Mouse (Mus musculus): ENCODE results near the gene Sipa1. TPM values are rescaled to one million over a fixed set of nuclear protein-coding genes. Genes with fewer than 3 reads are reported as not detected.
"Not testable (repeated sequence)": the region's sequence is repeated elsewhere in the genome, so short reads cannot be mapped to it uniquely, and the experiment has no call there.

Gene Sipa1
- polyA plus RNA-seq, 1 experiment from 2014 or later = 16.3 TPM

DNA sequence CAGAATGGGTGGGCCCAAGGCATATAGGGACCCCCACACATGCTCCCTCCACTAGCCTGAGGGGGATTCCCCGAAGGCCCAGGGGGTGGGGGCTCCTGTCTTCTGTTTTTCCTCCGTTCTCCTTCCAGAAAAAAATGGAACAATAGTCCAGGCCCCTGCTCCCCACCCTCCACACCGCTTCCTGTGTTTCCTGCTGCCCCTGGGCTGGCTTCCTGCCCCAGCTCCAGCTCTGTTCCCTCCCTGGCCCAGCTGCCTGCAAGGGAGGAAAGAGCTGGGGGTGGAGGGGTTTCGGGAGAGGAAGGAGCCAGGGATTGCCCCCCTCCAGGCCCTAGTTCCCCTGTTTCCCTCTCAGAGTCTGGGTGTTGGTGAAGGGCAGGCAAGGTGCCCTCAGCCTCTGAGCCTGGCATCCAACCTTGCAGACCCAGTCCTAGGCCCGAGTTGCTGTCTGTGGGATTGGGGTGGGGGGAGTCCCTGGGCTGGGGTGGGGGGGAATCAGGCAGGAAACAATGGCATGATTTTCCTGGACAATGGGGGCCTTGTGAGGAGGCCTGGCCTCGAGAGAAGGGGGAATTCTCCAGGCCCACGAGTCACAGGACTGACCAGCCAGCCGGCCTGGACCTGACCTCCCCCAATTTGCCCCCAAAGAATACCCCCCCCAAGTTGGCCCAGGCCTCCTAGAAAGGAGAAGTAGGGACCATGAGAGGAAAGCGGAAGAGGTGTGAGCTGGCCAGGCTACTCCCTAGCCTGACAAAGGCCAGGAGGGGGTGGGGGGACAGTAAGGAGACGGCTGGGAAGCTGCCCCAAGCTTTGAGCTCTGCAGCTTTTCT, 28.8 kb upstream of the Sipa1 start:
- Histone ChIP-seq H3K4me3 (replicated peaks) (peak overlapping the region; percentile 7; the same call in 1 of the 2 replicates), H3K4me2 (peak overlapping the region; percentile 99), H3K9ac (peak overlapping the region; percentile 89), H3K36me3 (replicated peaks) (peaks cover 50% of the 10 kb centered on the region), H3K4me1 (peaks cover 61% of the 10 kb centered on the region), H3K27ac (peak overlapping the region; percentile 36; the same call in 1 of the 2 replicates), H3K27me3 (peaks cover 15% of the 10 kb centered on the region), H3K9me3 (no peaks in the 10 kb centered on the region)
- 73% methylated on average over 10 of the region's 10 CpGs for WGBS
- ATAC-seq (ENCODE audit: low FRiP score) = no peak

DNA sequence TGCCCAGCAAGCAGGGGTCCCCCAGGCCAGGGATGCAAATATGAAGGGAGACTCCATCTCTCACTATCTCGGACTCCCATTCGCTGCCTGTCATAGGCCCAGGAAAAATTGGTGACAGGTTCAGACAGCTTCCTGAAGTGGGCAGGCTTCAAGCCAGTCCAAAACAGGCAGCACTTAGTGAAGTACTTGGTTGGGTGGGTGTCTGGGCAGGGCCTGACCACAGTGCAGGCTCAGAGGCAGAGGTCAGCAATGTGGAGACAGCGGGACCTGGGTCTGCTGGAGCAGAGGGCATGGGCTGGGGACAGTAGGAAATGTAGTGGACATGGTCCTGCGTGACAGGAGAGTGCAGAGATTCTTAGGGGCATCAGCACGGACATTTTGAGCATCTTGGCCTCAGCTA, 28.1 kb upstream of the Sipa1 start:
- no peak overlapping the region for H3K27ac ChIP-seq
- H3K27me3 ChIP-seq = peaks cover 15% of the 10 kb centered on the region
- 88% methylated on average over 5 of the region's 5 CpGs for WGBS
- H3K4me1 ChIP-seq = peaks cover 65% of the 10 kb centered on the region
- peak overlapping the region; percentile 99 for H3K4me2 ChIP-seq
- H3K9me3 ChIP-seq = no peaks in the 10 kb centered on the region
- H3K9ac ChIP-seq = peak overlapping the region; percentile 89
- H3K4me3 ChIP-seq (replicated peaks) = 0 out of 2 replicates have a peak overlapping the region, but pooled peaks have one; percentile 89
- peaks cover 43% of the 10 kb centered on the region for H3K36me3 ChIP-seq (replicated peaks)
- no peak for ATAC-seq (ENCODE audit: low FRiP score)

DNA sequence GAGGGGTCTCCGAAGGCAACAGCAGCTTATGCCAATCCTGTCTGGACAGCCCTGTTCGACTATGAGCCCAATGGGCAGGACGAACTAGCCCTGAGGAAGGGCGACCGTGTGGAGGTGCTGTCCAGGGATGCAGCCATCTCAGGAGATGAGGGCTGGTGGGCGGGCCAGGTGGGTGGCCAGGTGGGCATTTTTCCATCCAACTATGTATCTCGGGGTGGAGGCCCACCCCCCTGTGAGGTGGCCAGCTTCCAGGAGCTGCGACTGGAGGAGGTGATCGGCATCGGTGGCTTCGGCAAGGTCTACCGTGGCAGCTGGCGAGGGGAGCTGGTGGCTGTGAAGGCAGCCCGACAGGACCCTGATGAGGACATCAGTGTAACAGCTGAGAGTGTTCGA, 26.8 kb upstream of the Sipa1 start:
- H3K4me3 ChIP-seq (replicated peaks) = peak overlapping the region; percentile 89
- peaks cover 46% of the 10 kb centered on the region for H3K36me3 ChIP-seq (replicated peaks)
- no peak for ATAC-seq (ENCODE audit: low FRiP score)
- peak overlapping the region; percentile 91; the same call in 1 of the 2 replicates for H3K27ac ChIP-seq
- H3K27me3 ChIP-seq = peaks cover 11% of the 10 kb centered on the region
- WGBS = 78% methylated on average over 15 of the region's 15 CpGs
- peak overlapping the region; percentile 99 for H3K4me2 ChIP-seq
- peak overlapping the region; percentile 89 for H3K9ac ChIP-seq
- H3K4me1 ChIP-seq = peaks cover 53% of the 10 kb centered on the region
- no peaks in the 10 kb centered on the region for H3K9me3 ChIP-seq

DNA sequence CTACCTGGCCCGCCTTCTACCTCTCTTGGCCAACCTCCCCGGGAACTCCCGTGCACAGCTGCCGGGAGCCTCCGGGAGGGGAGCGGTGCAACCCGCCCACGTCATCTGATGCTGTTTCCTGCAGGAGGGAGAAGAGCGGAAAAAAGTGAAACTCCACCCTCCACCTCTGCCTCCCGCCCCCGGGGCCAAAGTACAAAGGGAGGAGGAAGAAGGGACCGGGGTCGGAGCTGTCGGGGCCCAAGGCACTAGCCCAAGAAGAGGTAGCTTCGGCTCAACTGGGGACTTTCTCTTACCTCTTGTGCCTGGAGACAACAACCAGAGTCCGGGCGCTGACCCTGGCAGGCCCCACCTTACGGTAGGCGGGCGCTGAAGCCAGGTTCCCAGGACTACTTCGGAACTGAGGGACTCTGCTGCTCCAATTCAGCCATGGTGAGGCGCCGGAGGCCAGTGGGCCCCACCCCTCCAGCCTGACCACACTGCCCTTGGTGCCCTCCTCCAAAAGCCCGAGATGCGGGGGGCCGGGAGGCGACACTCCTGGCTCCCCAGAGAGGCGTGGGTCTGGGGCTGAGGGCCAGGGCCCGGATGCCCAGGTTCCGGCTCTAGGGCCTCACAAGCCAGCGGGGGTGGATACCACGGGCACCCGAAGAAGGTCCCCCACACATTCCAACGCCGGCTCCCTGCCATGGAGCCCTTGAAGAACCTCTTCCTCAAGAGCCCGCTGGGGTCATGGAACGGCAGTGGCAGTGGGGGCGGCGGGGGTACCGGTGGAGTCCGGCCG, 26.2 kb upstream of the Sipa1 start:
- no peaks in the 10 kb centered on the region for H3K9me3 ChIP-seq
- 12% methylated on average over 42 of the region's 42 CpGs for WGBS
- peaks cover 48% of the 10 kb centered on the region for H3K36me3 ChIP-seq (replicated peaks)
- H3K4me3 ChIP-seq (replicated peaks) = peak overlapping the region; percentile 89
- peak; percentile 33; the same call in 1 of the 2 replicates for ATAC-seq (ENCODE audit: low FRiP score)
- peaks cover 5% of the 10 kb centered on the region; the same call in 1 of the 2 replicates for H3K27me3 ChIP-seq
- H3K9ac ChIP-seq = peak overlapping the region; percentile 89
- H3K27ac ChIP-seq = peak overlapping the region; percentile 91
- peak overlapping the region; percentile 99 for H3K4me2 ChIP-seq
- peaks cover 49% of the 10 kb centered on the region for H3K4me1 ChIP-seq

DNA sequence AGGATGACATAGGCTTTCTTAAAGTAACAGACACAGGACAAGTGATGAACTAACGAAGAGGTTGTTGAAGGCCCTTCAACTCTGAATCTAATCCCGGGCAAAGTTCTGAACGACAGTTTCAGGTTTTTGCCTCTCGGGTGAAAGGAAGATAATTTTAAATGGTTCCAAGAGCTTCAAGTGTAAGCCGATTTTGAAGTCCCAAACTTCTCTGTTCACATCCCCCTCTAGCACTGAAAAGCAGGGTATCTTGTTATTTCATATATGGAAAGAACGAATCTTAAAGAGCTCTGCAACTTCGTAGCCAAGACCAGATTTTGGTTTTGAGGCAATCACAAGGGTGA, 25.6 kb upstream of the Sipa1 start:
- H3K9ac ChIP-seq = peak overlapping the region; percentile 89
- H3K27me3 ChIP-seq = no peaks in the 10 kb centered on the region
- under 1% methylated on average over 7 of the region's 7 CpGs for WGBS
- peak overlapping the region; percentile 89 for H3K4me3 ChIP-seq (replicated peaks)
- peaks cover 54% of the 10 kb centered on the region for H3K36me3 ChIP-seq (replicated peaks)
- no peaks in the 10 kb centered on the region for H3K9me3 ChIP-seq
- ATAC-seq (ENCODE audit: low FRiP score) = no peak
- peaks cover 49% of the 10 kb centered on the region for H3K4me1 ChIP-seq
- H3K27ac ChIP-seq = peak overlapping the region; percentile 91
- peak overlapping the region; percentile 99 for H3K4me2 ChIP-seq

DNA sequence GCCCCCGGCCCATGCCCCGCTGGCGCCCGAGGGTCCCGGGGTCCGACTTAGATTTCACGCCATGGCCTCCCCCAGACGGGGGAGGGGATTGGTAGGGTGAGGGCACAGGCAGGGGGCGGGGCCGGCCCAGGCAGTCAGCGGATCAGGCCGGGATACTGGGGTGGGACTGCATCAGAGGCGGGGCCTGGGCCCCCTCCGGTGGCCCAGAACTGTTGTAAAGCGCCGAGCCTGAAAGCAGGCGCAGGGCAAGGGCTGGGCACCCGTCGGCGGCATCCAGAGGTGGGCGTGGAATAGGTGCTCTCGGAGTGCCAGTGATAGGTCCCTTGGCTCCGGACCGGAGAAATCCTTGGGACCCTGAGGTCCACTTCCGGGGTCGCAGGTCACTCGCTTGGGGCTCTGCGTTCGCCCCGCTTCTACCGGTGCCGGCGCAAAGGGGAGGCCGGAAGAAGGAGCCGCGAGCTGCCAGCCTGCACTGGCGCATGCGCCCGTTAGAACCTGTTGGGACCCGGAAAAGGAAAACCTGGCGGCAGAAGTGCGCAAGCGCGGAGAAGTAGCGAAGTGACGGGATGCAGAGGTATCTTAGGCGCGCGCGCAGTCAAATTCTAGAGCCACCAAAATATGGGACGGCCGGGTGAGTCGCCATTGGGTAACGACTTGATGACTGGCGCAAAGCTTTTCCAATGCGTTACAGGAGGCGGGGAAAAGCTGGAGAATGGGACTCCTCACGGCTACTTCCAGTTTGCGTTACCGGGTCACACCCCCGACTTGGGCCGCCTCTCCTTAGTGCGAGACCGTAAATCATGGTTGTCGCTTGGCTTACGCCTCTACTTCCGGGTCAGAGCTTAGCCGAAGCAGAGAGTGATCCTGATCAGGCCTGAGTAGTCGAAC, 24.9 kb upstream of the Sipa1 start, which contains the start of the genes Map3k11 and Pcnx3:
Map3k11 (plus strand) TSS at position 543 of the 888 bp plus-strand sequence.
Pcnx3 (minus strand) TSS at position 709 of the 888 bp plus-strand sequence.
- Histone ChIP-seq H3K9me3 (no peaks in the 10 kb centered on the region), H3K4me3 (replicated peaks) (peak within 1 kb of the TSS; percentile 89), H3K4me1 (peaks cover 47% of the 10 kb centered on the region), H3K27me3 (no peaks in the 10 kb centered on the region), H3K9ac (peak within 1 kb of the TSS; percentile 89), H3K4me2 (peak within 1 kb of the TSS; percentile 99), H3K36me3 (replicated peaks) (peaks cover 56% of the 10 kb centered on the region), H3K27ac (peak within 1 kb of the TSS; percentile 91)
- ATAC-seq (ENCODE audit: low FRiP score) = peak; percentile 95
- WGBS = under 1% methylated on average over 69 of the region's 69 CpGs

DNA sequence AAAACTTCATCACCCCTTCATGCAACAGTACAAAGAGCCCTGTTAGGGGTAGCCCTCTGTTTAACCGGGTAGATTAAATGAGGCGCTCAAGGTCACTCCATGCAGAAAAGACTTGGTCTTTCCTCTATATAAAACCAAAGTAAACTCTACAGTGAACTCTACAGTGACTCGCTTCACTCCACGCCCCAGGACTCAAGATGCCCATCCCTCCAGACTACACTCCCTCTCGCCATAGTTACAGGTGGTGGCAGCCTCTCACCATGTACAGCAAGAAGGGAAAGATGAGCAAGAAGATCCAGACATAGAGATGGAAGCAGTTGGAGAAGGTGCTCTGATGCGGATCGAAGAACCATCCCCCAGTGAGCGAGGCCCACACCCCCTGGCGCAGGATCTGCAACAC, 24.2 kb upstream of the Sipa1 start:
- peak overlapping the region; percentile 99 for H3K4me2 ChIP-seq
- 20% methylated on average over 9 of the region's 9 CpGs for WGBS
- H3K27ac ChIP-seq = peak overlapping the region; percentile 91
- H3K9me3 ChIP-seq = no peaks in the 10 kb centered on the region
- no peaks in the 10 kb centered on the region for H3K27me3 ChIP-seq
- no peak for ATAC-seq (ENCODE audit: low FRiP score)
- peaks cover 42% of the 10 kb centered on the region for H3K4me1 ChIP-seq
- peak overlapping the region; percentile 89 for H3K4me3 ChIP-seq (replicated peaks)
- H3K9ac ChIP-seq = peak overlapping the region; percentile 89
- peaks cover 56% of the 10 kb centered on the region for H3K36me3 ChIP-seq (replicated peaks)

DNA sequence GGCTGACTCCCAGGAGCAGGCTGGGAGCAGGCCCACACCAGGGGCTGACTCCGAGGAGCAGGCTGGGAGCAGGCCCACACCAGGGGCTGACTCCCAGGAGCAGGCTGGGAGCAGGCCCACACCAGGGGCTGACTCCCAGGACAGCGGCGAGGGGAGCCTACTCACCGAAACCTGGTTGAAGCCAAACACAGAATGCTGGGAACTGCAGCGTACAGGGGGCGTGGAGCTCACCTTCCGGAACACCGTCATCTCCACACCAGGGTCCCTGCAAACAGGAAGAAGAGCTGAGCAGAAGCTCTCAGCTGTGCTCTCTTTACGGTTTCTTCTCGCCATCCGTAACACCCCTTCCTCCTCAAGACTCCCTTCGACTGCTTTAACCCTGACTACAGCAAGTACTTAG, 23.4 kb upstream of the Sipa1 start:
- peak overlapping the region; percentile 99 for H3K4me2 ChIP-seq

DNA sequence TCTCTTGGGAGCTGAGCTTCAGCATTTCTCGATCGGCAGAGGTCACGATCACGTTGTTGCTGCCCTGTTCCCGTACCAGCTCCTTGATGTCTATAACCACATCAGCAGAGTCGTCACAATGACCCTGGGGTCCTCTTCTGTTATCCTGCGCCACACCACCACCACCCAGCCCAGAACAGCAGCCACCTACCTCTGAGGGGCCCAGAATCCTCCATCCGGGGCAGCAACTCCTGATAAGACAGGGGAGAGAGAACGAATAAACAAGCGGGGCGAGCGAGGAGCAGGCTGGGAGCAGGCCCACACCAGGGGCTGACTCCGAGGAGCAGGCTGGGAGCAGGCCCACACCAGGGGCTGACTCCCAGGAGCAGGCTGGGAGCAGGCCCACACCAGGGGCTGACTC, 22.9 kb upstream of the Sipa1 start:
- 94% methylated on average over 13 of the region's 13 CpGs for WGBS
- H3K4me3 ChIP-seq (replicated peaks) = no peak overlapping the region
- peaks cover 60% of the 10 kb centered on the region for H3K36me3 ChIP-seq (replicated peaks)
- no peak overlapping the region for H3K4me2 ChIP-seq
- H3K4me1 ChIP-seq = peaks cover 29% of the 10 kb centered on the region
- no peaks in the 10 kb centered on the region for H3K9me3 ChIP-seq
- no peak overlapping the region for H3K27ac ChIP-seq
- no peaks in the 10 kb centered on the region for H3K27me3 ChIP-seq
- ATAC-seq (ENCODE audit: low FRiP score) = no peak
- no peak overlapping the region for H3K9ac ChIP-seq

More for the DNA sequence above, 23.4 kb upstream of the Sipa1 start:
- ATAC-seq (ENCODE audit: low FRiP score); H3K9me3 ChIP-seq; H3K27me3 ChIP-seq; H3K27ac ChIP-seq; H3K9ac ChIP-seq: not testable (repeated sequence)
- peaks cover 57% of the 10 kb centered on the region for H3K36me3 ChIP-seq (replicated peaks)
- peak overlapping the region; percentile 89; the same call in 1 of the 2 replicates for H3K4me3 ChIP-seq (replicated peaks)
- peaks cover 34% of the 10 kb centered on the region for H3K4me1 ChIP-seq
- WGBS = 92% methylated on average over 11 of the region's 12 CpGs

DNA sequence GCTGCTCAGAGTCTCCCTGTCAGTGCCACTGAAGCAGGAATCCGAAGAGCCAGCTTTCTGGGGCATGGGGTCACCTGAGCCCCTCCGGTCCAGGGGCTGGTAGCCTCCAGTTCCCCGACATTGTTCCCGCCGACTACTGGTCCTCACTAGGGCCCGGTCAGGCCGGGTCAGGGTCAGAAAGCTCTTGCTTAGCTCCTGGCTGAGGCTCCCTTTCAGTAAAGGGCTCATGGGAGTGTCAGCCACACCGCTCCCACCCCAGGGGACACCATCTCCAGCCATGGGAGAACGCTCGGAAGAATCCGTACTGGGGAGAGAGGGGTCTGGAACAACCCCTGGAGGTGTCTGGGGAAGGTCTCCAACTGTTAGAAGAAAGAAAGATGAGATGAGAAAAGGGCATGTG, 22.4 kb upstream of the Sipa1 start:
- H3K27ac ChIP-seq = no peak overlapping the region
- H3K36me3 ChIP-seq (replicated peaks) = peaks cover 60% of the 10 kb centered on the region
- no peak overlapping the region for H3K4me3 ChIP-seq (replicated peaks)
- H3K27me3 ChIP-seq = no peaks in the 10 kb centered on the region
- 95% methylated on average over 11 of the region's 11 CpGs for WGBS
- H3K9ac ChIP-seq = no peak overlapping the region
- no peak overlapping the region for H3K4me2 ChIP-seq
- peaks cover 23% of the 10 kb centered on the region for H3K4me1 ChIP-seq
- H3K9me3 ChIP-seq = no peaks in the 10 kb centered on the region
- ATAC-seq (ENCODE audit: low FRiP score) = no peak

DNA sequence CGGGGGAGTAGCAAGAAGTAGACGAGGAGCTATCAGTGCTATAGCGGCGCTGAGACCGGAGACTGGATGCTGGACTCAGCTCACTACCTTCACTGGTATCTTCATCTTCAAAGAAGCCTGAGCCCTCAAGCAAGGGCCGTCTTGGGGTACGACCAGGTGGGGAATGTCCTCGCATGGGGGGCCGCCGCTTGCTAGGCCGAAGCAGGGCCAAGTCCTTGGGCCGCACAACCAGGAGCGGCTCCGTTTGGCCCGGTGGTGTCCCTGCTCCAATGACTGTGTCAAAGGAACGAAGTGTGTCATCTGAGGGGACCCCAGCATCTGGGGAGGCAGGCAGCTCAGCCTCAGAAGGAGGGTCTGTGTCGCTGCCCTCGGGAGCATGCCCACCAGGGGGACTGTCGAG, 21.9 kb upstream of the Sipa1 start:
- no peak for ATAC-seq (ENCODE audit: low FRiP score)
- H3K27ac ChIP-seq = no peak overlapping the region
- H3K9ac ChIP-seq = no peak overlapping the region
- 96% methylated on average over 19 of the region's 19 CpGs for WGBS
- no peaks in the 10 kb centered on the region for H3K9me3 ChIP-seq
- H3K36me3 ChIP-seq (replicated peaks) = peaks cover 62% of the 10 kb centered on the region
- peaks cover 19% of the 10 kb centered on the region for H3K4me1 ChIP-seq
- H3K4me3 ChIP-seq (replicated peaks) = no peak overlapping the region
- H3K27me3 ChIP-seq = no peaks in the 10 kb centered on the region
- no peak overlapping the region for H3K4me2 ChIP-seq

Measured in forebrain, embryonic 12.5 days (tissue).